Mouse (Mus musculus) common myeloid progenitor, adult 5-6 weeks (primary cell): ENCODE data around the gene Pik3cd. TPM values are rescaled to one million over a fixed set of nuclear protein-coding genes. Genes with fewer than 3 reads are reported as not detected.
"Not testable (repeated sequence)": the region's sequence is repeated elsewhere in the genome, so short reads cannot be mapped to it uniquely, and the experiment has no call there.

ENCODE experiments used
- ATAC-seq: replicated peaks from 2 replicates; pipeline ENCODE4 v1.8.0; 2016; ENCODE audit warnings: low read depth, mild to moderate bottlenecking, moderate TSS enrichment, inconsistent platforms; ENCODE audit not compliant: poor library complexity, severe bottlenecking
- total RNA-seq: library from RNA; stranded (forward); fragments of 200-1000, 187-1606 nt; gene quantifications from 2 replicates; pipeline ENCODE4 v1.2.3, GENCODE M21; 2017

Pik3cd gene
- 37.2 and 44.6 TPM in 2 replicates for total RNA-seq

- ATAC-seq, result peak; percentile 51
Measured at GRCm38 (mm10) chr4:149702210-149702979, at the start of gene Pik3cd. Pik3cd (minus strand) TSS chr4:149702571.

GRCm38 (mm10) chr4:149750671-149751070 is 48.3 kb upstream of the Pik3cd start:
- no peak for ATAC-seq

GRCm38 (mm10) chr4:149749663-149750015 is 47.3 kb upstream of the Pik3cd start:
- ATAC-seq, result not testable (repeated sequence)

- ATAC-seq, result no peak
Measured at GRCm38 (mm10) chr4:149749003-149749662, 46.8 kb upstream of the Pik3cd start.

- ATAC-seq, result no peak
Measured at GRCm38 (mm10) chr4:149744119-149744518, 41.7 kb upstream of the Pik3cd start.

- ATAC-seq, result no peak
Measured at GRCm38 (mm10) chr4:149742011-149742530, 39.7 kb upstream of the Pik3cd start.

GRCm38 (mm10) chr4:149740301-149740700 is 37.9 kb upstream of the Pik3cd start:
- ATAC-seq, result no peak

- no peak for ATAC-seq
Measured at GRCm38 (mm10) chr4:149739478-149739877, 37.1 kb upstream of the Pik3cd start.

GRCm38 (mm10) chr4:149737383-149738324 is 35.3 kb upstream of the Pik3cd start, which contains the start of gene Tmem201:
Tmem201 (minus strand) TSS chr4:149738044.
- ATAC-seq, result peak; percentile 92

GRCm38 (mm10) chr4:149736581-149736980 is 34.2 kb upstream of the Pik3cd start:
- ATAC-seq, result no peak

GRCm38 (mm10) chr4:149735624-149736250 is 33.4 kb upstream of the Pik3cd start:
- ATAC-seq, result no peak

- no peak for ATAC-seq
Measured at GRCm38 (mm10) chr4:149734730-149735475, 32.5 kb upstream of the Pik3cd start.

GRCm38 (mm10) chr4:149734246-149734645 is 31.9 kb upstream of the Pik3cd start:
- ATAC-seq, result no peak

GRCm38 (mm10) chr4:149733748-149734147 is 31.4 kb upstream of the Pik3cd start:
- no peak for ATAC-seq

- peak; percentile 37; the same call in 1 of the 2 replicates for ATAC-seq
Measured at GRCm38 (mm10) chr4:149732800-149733199, 30.4 kb upstream of the Pik3cd start.

- no peak for ATAC-seq
Measured at GRCm38 (mm10) chr4:149732313-149732712, 29.9 kb upstream of the Pik3cd start.

- no peak for ATAC-seq
Measured at GRCm38 (mm10) chr4:149730827-149731226, 28.5 kb upstream of the Pik3cd start.

- ATAC-seq, result no peak
Measured at GRCm38 (mm10) chr4:149728810-149729209, 26.4 kb upstream of the Pik3cd start.

- no peak for ATAC-seq
Measured at GRCm38 (mm10) chr4:149727636-149728035, 25.3 kb upstream of the Pik3cd start.
